Mouse (Mus musculus) liver (tissue): ENCODE data around the gene St5.

Experiments used
- DNase-seq: peaks from one replicate; pipeline ENCODE4 v3.0.0-alpha.2; 2020; ENCODE audit warnings: mixed read lengths

St5 gene

DNA sequence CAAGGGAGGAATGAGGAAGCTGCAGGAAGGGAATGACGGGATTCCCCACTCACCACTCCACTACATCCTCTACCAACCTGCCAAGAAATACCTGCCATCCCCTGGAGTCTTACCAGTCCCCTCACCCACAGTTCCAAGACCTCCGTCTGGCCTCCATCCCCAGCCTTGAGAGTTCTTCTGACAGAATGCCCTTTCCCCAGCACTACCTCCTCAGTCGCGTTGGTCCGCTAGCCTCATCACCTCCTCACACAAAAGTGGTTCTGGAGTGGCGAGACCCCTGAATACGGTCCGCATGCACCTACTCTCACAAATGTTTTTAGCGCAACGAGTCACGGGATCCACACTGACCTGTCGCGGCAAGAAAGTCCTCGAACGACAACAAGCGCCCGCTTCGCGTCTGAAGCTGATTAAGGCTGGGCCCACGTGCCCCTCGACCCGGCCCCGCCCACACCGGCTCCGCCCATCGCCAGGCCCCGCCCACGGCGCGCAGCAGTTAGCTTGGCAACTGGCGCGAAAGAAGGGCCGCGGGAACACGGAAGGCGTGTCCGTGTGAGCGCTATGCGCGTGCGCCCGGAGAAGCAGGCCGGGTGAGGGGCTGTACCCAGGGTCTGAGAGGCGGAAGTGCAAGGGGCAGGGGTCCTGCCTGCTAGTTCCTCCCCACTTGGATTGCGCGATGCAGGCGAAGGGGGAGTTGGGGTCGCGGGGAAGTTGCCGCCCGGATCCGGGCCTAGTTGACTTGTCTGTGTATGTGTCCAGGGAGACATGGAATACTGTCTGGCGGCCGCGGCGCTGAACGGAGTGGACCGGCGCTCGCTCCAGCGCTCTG, at the start of gene St5, which contains the start of gene Akip1:
Gene St5 (minus strand): TSS at position 416 of the 826 bp plus-strand sequence.
Gene Akip1 (plus strand): TSS at position 501 of the 826 bp plus-strand sequence.
- DNase-seq, result peak; percentile 98

DNA sequence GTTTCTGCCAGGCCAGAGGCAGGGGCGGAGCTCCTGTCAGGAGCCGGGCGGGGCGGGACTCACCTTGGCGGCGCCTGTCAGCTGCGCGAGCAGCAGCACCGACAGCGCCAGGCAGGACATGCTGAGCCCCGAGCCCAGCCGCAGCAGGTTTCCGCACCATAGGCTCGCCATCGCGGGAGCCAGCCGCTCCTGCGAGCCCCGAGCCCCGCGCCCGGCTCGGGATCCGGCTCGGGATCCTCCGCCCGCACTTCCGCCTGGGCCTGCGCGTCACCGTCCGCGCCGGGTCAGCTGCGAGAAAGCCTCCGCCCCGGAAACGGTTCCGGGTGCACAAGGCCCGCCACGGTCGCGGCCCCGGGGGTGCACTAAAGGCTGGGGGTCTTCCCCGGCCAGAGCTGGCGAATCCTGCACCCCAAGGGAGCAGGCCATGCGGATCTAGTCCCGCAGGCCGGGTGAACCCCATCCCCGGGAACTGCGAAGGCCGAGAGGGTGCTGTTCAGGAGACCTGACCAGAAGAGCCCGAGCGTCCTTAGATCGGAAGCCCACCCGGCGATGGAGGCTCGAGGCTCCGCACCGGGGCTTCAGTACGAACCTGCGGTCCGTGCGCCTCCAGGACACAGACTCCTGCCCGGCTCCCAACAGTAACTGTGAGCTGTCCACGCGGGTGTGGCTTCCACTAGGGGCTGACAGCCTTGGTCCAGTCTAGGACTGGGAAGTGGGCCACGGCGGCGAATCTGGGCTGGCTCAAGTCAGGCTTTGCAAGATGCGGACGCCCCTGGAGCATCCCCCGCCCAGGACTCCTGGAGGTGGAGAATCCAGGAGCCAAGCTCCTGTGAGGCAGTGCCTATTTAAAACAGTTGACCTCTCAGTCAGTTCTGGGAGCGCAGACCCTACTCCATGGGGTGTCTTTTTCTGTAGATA, 48.9 kb upstream of the St5 start, which contains the start of gene Tmem9b:
Gene Tmem9b (minus strand): TSS at position 868 of the 918 bp plus-strand sequence.
- peak; percentile 87 for DNase-seq

DNA sequence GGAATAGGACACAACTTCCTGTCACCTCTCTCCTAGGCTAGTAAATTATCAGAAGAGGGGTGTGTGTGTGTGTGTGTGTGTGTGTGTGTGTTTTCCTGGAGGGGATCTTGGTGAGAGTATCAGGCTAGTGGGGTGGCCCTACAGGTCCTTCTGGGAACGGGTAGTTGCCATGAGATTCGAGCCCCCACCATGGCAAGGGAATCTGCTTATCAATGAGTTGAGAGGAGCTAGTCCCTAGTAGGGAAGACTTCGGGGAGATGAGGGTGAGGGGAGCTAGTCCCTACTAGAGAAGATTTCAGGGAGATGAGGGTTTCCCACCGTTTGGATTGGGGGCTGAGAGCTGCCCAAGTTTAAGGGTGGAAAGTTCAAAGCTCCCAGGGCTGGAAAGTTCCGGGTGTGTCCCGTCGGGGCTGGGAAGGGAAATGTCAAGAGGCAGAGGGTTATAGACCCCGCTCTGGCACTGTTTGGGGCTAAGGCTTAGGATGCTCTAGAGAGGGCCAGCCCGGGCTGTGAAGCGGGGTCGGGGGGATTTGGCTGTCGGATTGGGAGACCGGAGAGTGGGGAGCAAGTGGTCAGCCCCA, 48.1 kb upstream of the St5 start:
- no peak for DNase-seq

DNA sequence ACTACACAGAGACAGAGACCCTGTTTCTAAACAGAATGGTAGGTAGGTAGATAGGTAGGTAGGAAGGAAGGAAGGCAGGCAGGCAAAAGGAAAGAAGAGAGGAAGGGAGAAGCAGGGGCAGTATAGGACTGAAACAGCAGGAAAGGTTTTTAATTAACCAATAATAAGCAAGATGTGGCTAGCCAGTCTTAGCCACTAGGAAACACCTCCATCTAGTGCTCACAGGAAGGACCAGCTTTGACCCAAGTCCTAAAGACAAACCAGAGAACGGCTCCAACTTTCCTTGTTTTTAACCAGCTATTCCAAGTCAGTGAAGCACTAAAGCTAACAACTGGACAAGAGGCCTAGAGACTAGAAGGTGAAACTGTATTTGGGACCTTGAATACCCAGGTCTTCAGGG, 44.3 kb upstream of the St5 start:
- no peak for DNase-seq

DNA sequence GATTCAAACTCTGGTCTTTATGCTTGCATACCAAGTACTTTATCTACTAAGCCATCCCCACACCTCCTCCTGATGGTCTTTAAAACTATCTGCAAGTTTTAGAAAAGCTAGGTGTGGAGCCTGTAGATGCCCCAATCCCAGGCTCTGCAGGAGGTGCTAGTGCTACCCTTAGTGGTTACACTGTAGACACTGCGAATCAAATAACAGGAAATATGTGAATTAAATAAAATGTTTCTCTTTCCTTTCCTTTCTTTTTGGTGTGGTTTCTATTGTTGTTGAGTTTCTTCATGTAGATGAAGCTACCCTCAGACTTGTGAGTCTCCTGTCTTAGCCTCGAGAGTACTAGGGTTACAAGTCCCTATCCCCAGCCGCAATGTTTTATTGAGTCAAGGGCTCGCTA, 38.3 kb upstream of the St5 start:
- DNase-seq, result no peak

DNA sequence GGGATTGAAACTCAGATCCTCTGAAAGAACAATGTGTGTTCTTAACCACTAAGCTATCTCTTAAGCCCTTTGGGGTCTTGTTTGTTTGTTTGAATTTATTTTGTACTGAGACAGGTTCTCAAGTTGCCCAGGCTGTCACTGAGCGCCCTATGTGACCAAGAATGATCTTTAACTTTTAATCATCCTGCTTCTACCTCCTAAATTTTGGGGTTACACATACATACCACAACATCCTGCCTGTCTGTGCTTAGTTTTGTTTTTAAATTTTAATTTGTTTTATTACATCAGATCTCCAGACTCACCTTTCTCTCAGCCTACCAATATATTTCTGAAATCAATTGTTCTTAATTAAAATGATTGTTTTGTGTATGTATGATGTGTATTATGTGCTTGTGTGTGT, 37.7 kb upstream of the St5 start:
- DNase-seq, result no peak

DNA sequence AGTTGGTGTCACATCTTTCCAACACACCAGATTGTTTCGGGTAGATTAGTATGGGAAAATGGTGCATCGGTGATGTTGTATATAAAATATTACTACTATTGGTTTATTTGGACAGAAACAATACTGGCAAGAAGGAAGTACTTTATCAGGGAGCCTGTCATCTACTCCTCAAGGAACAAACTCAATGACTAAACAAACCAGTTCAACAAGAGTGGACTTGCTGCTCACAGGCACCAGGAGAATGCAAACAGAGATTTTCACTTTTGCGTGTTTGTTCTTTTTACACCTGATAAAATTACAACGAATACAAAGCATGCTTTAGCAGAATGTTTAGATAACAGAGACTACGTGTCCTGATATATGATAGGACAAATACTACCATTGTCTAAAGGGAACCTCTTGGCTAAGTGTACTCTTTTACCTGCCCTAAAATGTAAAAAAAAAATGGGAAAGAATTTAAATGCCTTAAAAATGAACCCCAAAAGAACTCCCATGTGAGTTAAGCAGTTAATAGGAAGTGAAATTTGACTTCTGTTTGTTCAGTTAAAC, 36.5 kb upstream of the St5 start:
- no peak for DNase-seq

DNA sequence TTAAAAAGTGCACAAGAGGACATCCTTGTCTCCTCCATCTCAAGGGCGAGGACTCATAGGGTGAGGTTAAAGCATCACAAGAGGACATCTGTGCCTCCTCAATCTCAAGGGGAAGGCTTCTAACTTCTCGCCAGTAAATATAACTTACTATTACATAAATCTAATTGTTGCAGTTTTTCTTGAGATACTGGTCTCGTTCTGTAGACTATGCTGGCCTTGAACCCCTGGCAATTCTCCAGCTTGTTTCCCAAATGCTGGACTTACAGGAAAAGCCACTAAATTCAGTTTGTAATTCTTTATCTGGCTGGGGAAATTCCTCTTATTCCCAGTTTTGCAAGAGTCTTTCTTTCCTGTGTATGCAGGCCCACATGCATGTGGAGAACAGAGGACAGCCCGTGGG, 31.4 kb upstream of the St5 start:
- DNase-seq, result no peak

DNA sequence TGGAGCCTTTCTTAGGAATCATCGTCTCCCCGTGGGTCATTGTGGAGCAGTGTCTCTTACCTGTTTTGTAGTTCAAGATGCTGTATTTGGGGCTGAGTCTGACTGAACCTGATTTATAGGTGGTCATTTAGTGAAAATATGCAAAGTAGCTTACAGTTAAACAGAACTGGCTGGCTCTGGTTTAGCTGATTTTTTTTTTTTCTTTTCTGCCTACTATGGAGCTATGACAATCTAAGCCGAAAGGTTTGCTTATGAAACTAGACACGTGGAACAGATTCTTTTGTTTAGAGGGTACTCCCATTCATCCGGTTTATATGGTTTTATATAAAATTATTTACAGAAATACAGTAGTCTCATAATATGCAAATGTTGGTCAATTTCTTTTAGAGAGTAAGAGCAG, 28.2 kb upstream of the St5 start, which contains the start of gene Ascl3:
Gene Ascl3 (minus strand): TSS at position 101 of the 400 bp plus-strand sequence.
- no peak for DNase-seq

DNA sequence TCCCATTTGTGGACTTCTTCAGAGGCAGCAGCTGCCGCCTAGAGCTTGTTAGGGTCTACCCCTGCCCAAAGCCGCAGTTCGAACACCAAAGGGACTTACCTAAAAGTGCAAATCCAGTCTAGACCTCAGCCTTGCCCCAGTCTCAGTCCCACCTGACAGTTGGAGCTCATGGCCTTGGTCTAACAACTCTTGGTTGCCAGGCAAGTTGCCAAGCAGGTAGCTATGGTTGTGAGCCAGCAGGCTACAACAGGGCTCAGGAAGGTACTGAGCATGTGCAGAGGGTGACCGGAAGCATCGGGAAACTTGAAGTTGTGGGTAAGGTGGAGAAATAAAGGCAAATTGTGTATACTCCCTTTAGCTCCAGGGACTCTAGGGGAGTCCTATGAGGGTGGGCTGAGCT, 20.3 kb upstream of the St5 start, which contains the start of gene BC051019:
Gene BC051019 (minus strand): TSS at position 154 of the 400 bp plus-strand sequence.
- DNase-seq, result no peak

DNA sequence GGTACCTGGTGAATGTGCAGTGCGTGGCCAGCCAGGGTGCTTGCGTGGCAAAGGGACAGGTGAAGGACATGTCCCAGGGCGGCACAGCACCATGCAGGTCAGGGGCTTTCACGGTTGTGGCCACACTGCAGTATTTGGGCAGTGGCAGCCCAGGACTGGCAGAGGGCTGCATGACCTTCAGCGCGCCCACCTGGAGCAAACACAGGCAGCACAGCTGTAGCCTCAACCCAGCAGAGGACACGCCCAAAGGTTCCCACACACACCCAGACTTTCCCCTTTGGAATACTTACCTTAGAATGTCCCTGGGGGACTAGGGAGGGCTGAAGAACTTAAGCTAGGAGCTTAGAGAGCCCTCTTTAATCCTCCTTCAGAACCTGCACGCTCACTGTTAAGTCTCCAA, 19.7 kb upstream of the St5 start:
- no peak for DNase-seq

DNA sequence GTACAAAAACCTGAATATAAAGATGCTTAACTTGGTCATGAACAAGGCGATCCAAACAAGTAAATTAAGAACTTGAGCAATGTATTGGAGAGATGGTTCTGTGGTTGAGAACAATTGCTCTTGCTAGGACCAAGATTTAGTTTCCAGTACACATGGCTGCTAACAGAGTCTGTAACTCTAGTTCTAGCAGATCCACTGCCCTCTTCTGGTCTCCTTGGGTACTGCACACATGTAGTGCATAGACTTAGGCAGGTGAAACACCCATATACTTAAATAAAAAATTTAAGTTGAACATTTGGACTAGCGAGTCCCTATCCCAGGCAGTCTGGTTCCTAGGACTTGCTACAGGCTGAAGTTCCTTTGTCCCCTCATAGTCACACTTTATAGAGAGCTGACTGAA, 19.2 kb upstream of the St5 start:
- DNase-seq, result peak; percentile 41

DNA sequence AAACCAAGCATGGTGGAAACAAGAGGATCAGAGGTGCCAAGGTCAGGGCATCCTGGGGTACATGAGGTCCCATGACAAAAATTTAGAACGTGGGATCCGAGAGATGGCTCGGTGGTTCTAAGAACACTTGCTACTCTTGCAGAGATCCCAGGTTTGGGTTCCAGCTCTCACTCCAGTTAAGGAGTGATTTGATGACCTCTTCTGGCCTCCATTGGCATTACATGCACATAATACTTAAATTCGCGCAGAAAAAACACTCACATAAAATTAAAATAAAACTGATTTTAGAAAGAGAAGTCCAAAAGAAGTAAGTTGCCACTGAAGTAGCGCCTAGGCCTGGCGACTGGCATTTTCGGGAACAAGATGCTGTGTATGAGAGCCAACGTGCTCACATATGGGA, 15.9 kb upstream of the St5 start:
- no peak for DNase-seq

DNA sequence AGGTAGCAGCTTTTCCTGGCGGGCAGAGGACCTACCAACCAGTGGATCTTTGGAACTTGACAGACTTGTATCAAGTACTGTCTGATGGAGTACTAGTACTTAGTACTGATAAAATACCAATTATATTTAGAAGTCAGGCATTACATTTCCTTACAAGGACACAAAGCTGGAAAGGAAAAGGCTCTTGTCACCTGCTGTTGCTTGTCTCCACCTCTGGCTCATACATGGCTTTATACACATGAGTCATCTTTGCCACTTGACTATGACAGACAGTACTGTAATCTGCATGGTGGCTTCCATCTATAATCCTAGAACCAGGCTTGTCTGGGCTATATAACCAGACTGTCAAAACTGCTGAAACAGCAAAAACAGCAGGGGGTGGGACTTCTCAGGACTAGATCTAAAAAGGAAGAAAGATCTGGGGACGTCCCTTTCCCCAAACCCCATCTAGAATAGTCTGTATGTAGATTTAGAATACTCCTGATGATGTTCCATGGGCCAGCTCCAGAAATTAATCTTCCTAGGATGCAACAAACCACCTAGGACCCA, 10.1 kb upstream of the St5 start:
- DNase-seq, result no peak

DNA sequence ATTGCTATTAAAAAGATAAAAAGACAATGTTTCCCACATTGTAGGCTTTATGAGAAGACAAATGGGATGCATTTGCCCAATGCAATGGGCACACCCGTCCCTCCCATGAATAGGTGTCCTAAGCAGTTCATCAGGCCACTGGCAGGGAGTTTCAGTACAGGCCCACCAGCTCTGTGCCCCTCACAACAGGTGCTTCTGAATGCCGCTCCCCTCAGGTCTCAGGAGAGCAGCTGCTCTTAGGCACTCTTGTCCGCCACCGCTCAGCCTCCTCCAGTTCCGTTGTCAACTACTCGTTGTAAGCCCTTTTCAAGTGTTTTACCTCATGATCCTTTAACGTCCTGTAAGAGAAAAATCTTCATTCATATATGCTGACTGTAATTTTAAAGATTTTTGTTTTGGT, 8.8 kb upstream of the St5 start:
- no peak for DNase-seq

DNA sequence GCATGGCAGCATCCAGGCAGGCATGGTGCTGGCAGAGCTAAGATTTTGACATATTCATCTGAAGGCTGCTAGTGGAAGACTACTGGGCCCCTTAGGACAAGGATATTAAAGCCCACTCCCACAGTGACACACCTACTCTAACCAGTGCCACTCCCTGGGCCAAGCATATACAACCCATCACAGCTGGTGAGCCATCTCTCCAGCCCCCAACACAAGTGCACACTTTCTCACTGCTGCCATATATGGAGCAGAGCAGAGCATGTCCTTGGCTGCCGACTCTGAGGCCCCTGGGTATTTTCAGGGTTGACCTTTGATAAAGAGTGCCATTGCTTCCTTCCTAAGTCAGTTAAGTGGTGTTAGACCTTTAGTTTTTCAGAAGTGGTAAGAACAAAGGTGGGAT, 6.7 kb upstream of the St5 start:
- no peak for DNase-seq

DNA sequence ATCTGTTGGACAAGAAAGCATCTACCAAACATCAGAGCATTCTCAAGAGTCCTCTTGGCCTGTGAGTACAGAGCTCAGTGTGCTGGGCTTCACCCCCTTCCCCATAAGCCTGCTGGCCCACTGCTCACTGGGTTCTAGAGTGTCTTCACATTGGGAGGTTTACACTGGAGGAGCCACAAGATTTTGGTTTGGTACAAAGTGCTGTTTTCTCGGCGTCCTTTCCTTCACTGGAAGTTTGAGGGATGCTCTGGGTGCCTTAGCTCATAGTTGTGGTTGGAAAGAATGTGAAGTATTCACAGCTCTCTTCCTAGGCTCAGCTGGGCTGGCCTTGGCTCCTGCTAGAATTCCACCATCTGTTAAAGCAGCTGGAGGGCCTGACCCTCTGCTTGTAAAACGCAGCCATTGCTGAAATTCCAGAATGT, 5.6 kb upstream of the St5 start:
- DNase-seq, result no peak

DNA sequence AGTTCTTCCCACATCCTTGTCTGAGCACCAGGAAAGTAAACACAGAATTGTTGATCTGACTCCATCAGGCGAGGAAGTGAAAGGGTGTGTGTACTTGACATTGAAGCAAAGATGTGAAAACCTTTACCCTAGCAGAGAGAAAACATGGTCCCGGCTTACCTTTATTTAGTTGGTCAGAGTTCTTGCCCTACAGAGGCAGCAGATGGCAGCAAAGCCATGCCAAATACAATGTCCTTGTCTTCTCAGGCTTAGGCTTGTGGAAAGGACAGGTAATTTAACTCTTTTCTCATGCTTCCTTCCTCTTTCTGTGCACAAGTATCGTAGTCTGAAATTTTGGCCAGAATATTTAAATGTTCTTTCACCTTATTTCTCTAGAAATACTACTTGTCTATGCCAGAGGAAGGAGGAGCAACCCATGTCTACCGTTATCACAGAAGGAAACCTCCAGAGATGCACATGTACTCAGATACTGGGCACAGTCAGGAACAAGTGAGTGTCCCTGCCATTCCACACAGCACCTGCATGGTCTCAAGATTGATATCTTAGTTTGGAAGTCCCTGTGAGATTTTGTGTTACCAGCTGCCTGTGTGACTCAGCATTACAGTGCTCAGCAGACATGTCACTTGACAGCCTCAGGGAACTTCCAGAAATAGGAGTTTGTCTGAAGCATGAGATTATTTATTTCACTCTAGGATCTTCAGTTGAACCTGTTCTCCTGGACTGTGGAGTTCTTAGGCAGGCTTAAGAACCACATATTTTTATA, 3.8 kb upstream of the St5 start:
- DNase-seq, result peak; percentile 50

DNA sequence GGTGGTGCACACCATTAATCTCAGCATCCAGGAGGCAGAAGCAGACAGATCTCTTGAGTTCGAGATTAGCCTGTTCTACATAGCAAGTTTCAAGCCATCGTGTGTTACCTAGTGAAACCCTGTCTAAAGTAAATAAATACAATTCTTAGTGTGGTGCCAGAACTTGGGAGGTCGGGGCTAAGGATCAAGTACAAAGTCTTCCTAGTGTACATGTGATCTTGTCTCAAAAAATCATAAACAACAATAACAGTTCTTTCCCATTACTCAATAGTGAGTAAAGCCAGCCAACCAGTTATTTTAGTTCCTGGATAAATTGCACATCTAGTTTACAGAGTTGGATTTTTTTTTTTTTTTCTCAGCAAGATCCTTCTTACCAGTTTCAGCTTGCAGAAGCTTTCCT, 1.1 kb upstream of the St5 start:
- DNase-seq, result no peak

DNA sequence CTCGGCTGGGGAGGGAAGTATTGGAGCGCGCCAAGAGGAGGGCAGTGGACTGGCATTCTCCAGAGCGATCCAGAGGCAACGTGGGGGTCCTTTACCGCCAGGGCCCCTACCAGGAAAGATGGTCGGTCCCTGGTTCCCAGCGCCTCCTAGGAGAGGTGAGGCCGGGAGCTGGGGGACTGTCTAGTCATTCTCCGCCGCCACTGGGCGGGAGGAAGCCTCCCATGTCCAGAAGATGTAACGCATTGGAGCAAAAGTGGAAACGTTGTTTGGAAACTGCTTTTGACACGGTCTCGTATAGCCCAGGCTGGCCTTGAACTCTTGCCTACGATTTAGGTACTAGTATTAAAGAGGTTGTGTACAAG, 592 bp upstream of the St5 start:
- DNase-seq, result peak; percentile 62

DNA sequence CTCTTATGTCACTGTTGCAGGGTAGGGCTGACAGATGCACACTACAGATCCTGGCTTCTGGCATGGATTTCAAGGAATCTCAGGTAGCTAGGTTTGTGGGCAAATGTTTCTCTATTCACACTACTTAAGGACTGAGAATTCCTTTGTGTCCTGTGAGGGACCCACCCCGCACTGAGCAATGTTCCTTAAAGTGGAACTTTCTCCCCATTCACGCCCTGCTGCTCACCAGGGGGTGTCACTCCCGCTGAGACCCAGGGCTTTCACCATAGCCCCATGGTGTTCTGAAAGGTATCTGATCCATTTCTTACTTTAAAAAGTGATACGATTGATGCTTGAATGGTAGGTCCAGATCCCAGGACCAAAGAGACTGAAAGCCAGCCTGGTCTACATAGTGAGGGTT, 684 bp downstream of the St5 start:
- no peak for DNase-seq

DNA sequence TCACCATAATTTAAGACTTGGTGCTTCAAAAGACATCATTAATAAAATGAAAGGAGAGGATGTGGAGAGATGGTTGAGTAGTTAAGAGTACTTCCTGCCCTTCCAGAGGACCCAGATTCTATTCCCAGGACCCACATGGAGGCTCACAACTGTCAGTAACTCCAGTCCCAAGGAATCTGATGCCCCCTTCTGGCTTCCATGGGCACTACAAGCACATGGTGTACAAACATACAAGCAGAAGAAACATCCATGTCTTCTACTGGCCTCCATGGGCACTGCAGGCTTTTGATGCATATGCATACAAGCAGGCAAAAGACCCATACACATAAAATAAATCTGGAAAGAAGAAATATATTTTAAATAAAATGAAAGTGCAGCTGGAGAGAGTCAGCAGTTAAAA, 3.2 kb downstream of the St5 start:
- peak; percentile 36 for DNase-seq
